Mouse (Mus musculus): ENCODE data around the gene Tmem38b.

Gene Tmem38b

GRCm38 (mm10) chr4:53830016-53830415 is 4.2 kb downstream of the Tmem38b start:
- no peak for DNase-seq (ENCODE audit: low spot score)

- DNase-seq (ENCODE audit: low spot score): no peak
Observed at GRCm38 (mm10) chr4:53830579-53830978, 4.7 kb downstream of the Tmem38b start.

- DNase-seq (ENCODE audit: low spot score): no peak
Observed at GRCm38 (mm10) chr4:53832321-53832720, 6.5 kb downstream of the Tmem38b start.

- no peak for DNase-seq (ENCODE audit: low spot score)
Observed at GRCm38 (mm10) chr4:53836978-53837377, 11.1 kb downstream of the Tmem38b start.

- DNase-seq (ENCODE audit: low spot score): no peak
Observed at GRCm38 (mm10) chr4:53840158-53840870, 14.5 kb downstream of the Tmem38b start.

- no peak for DNase-seq (ENCODE audit: low spot score)
Observed at GRCm38 (mm10) chr4:53843553-53843952, 17.7 kb downstream of the Tmem38b start.

- no peak for DNase-seq (ENCODE audit: low spot score)
Observed at GRCm38 (mm10) chr4:53844835-53845619, 19.2 kb downstream of the Tmem38b start.

- no peak for DNase-seq (ENCODE audit: low spot score)
Observed at GRCm38 (mm10) chr4:53845656-53846055, 19.8 kb downstream of the Tmem38b start.

- DNase-seq (ENCODE audit: low spot score): no peak
Observed at GRCm38 (mm10) chr4:53846326-53846725, 20.5 kb downstream of the Tmem38b start.

GRCm38 (mm10) chr4:53847541-53847940 is 21.7 kb downstream of the Tmem38b start:
- no peak for DNase-seq (ENCODE audit: low spot score)

- no peak for DNase-seq (ENCODE audit: low spot score)
Observed at GRCm38 (mm10) chr4:53848308-53848707, 22.5 kb downstream of the Tmem38b start.

- DNase-seq (ENCODE audit: low spot score): no peak
Observed at GRCm38 (mm10) chr4:53848816-53849215, 23.0 kb downstream of the Tmem38b start.

GRCm38 (mm10) chr4:53849804-53850203 is 24.0 kb downstream of the Tmem38b start:
- no peak for DNase-seq (ENCODE audit: low spot score)

GRCm38 (mm10) chr4:53853333-53853732 is 27.5 kb downstream of the Tmem38b start:
- DNase-seq (ENCODE audit: low spot score): no peak

GRCm38 (mm10) chr4:53859944-53860343 is 34.1 kb downstream of the Tmem38b start:
- no peak for DNase-seq (ENCODE audit: low spot score)

- DNase-seq (ENCODE audit: low spot score): no peak
Observed at GRCm38 (mm10) chr4:53862101-53862500, 36.3 kb downstream of the Tmem38b start.

GRCm38 (mm10) chr4:53864098-53864820 is 38.4 kb downstream of the Tmem38b start:
- DNase-seq (ENCODE audit: low spot score): no peak

- DNase-seq (ENCODE audit: low spot score): no peak
Observed at GRCm38 (mm10) chr4:53866459-53866858, 40.6 kb downstream of the Tmem38b start.

- DNase-seq (ENCODE audit: low spot score): no peak
Observed at GRCm38 (mm10) chr4:53878542-53879417, 52.9 kb downstream of the Tmem38b start.

- DNase-seq (ENCODE audit: low spot score): no peak
Observed at GRCm38 (mm10) chr4:53882921-53883682, 57.3 kb downstream of the Tmem38b start.

Measured in urinary bladder, postnatal 10 days (tissue).